Mouse (Mus musculus): ENCODE measurements around the gene Mrpl12. TPM values are rescaled to one million over a fixed set of nuclear protein-coding genes. Genes with fewer than 3 reads are reported as not detected.

The Mrpl12 gene
- total RNA-seq, 1 experiment from 2014 or later = 140 TPM

- ATAC-seq (replicated peaks; ENCODE audit: low read depth, poor library complexity, severe bottlenecking) = peak; percentile 98
Measured at GRCm38 (mm10) chr11:120467051-120467735, 17.2 kb upstream of the Mrpl12 start, which contains the start of gene Arl16. Arl16 (minus strand) TSS chr11:120467607.

- ATAC-seq (replicated peaks; ENCODE audit: low read depth, poor library complexity, severe bottlenecking) = no peak
Measured at GRCm38 (mm10) chr11:120467736-120468092, 16.7 kb upstream of the Mrpl12 start.

- ATAC-seq (replicated peaks; ENCODE audit: low read depth, poor library complexity, severe bottlenecking) = no peak
Measured at GRCm38 (mm10) chr11:120472052-120472451, 12.4 kb upstream of the Mrpl12 start.

- no peak for ATAC-seq (replicated peaks; ENCODE audit: low read depth, poor library complexity, severe bottlenecking)
Measured at GRCm38 (mm10) chr11:120483448-120483934, 922 bp upstream of the Mrpl12 start.

- ATAC-seq (replicated peaks; ENCODE audit: low read depth, poor library complexity, severe bottlenecking) = no peak
Measured at GRCm38 (mm10) chr11:120485251-120485650, 838 bp downstream of the Mrpl12 start.

GRCm38 (mm10) chr11:120488516-120488915, 4.1 kb downstream of the Mrpl12 start:
- no peak for ATAC-seq (replicated peaks; ENCODE audit: low read depth, poor library complexity, severe bottlenecking)

- ATAC-seq (replicated peaks; ENCODE audit: low read depth, poor library complexity, severe bottlenecking) = peak; percentile 55
Measured at GRCm38 (mm10) chr11:120489054-120489761, 4.8 kb downstream of the Mrpl12 start.

- ATAC-seq (replicated peaks; ENCODE audit: low read depth, poor library complexity, severe bottlenecking) = no peak
Measured at GRCm38 (mm10) chr11:120490291-120491046, 6.1 kb downstream of the Mrpl12 start.

GRCm38 (mm10) chr11:120491317-120492023, 7.1 kb downstream of the Mrpl12 start, which contains the start of gene Slc25a10:
Slc25a10 (plus strand) TSS chr11:120491840.
- ATAC-seq (replicated peaks; ENCODE audit: low read depth, poor library complexity, severe bottlenecking) = peak; percentile 64

- ATAC-seq (replicated peaks; ENCODE audit: low read depth, poor library complexity, severe bottlenecking) = peak; percentile 51
Measured at GRCm38 (mm10) chr11:120492024-120492877, 7.8 kb downstream of the Mrpl12 start.

- ATAC-seq (replicated peaks; ENCODE audit: low read depth, poor library complexity, severe bottlenecking) = no peak
Measured at GRCm38 (mm10) chr11:120492878-120493203, 8.4 kb downstream of the Mrpl12 start.

GRCm38 (mm10) chr11:120493351-120493750, 8.9 kb downstream of the Mrpl12 start:
- ATAC-seq (replicated peaks; ENCODE audit: low read depth, poor library complexity, severe bottlenecking) = no peak

GRCm38 (mm10) chr11:120493911-120494310, 9.5 kb downstream of the Mrpl12 start:
- ATAC-seq (replicated peaks; ENCODE audit: low read depth, poor library complexity, severe bottlenecking) = no peak

- ATAC-seq (replicated peaks; ENCODE audit: low read depth, poor library complexity, severe bottlenecking) = no peak
Measured at GRCm38 (mm10) chr11:120497436-120497835, 13.0 kb downstream of the Mrpl12 start.

GRCm38 (mm10) chr11:120498226-120498625, 13.8 kb downstream of the Mrpl12 start:
- ATAC-seq (replicated peaks; ENCODE audit: low read depth, poor library complexity, severe bottlenecking) = no peak

- no peak for ATAC-seq (replicated peaks; ENCODE audit: low read depth, poor library complexity, severe bottlenecking)
Measured at GRCm38 (mm10) chr11:120498891-120499290, 14.5 kb downstream of the Mrpl12 start.

- no peak for ATAC-seq (replicated peaks; ENCODE audit: low read depth, poor library complexity, severe bottlenecking)
Measured at GRCm38 (mm10) chr11:120499894-120500293, 15.5 kb downstream of the Mrpl12 start.

- no peak for ATAC-seq (replicated peaks; ENCODE audit: low read depth, poor library complexity, severe bottlenecking)
Measured at GRCm38 (mm10) chr11:120500357-120500756, 15.9 kb downstream of the Mrpl12 start.

GRCm38 (mm10) chr11:120501018-120501417, 16.6 kb downstream of the Mrpl12 start:
- no peak for ATAC-seq (replicated peaks; ENCODE audit: low read depth, poor library complexity, severe bottlenecking)
